Mouse (Mus musculus) c-Kit-positive CD71-positive TER-119-positive erythroid progenitor cells, embryonic 14.5 days (primary cell): ENCODE measurements around the gene Cd302.

Source experiments
- DNase-seq: peaks from one replicate; pipeline ENCODE4 v3.0.0-alpha.2; 2013; ENCODE audit warnings: low spot score

Cd302 gene

GRCm38 (mm10) chr2:60284467-60284821, at the start of gene Cd302:
TSS of gene Cd302 (minus strand) at chr2:60284488.
- DNase-seq: no peak

GRCm38 (mm10) chr2:60328641-60329040, 44.4 kb upstream of the Cd302 start:
- no peak for DNase-seq

GRCm38 (mm10) chr2:60327581-60327980, 43.3 kb upstream of the Cd302 start:
- no peak for DNase-seq

GRCm38 (mm10) chr2:60326948-60327347, 42.7 kb upstream of the Cd302 start:
- DNase-seq: no peak

- DNase-seq: peak; percentile 10
These were observed 39.1 kb upstream of the Cd302 start for GRCm38 (mm10) chr2:60323411-60323810.

- DNase-seq: no peak
These were observed 37.9 kb upstream of the Cd302 start for GRCm38 (mm10) chr2:60322031-60322726.

DNA sequence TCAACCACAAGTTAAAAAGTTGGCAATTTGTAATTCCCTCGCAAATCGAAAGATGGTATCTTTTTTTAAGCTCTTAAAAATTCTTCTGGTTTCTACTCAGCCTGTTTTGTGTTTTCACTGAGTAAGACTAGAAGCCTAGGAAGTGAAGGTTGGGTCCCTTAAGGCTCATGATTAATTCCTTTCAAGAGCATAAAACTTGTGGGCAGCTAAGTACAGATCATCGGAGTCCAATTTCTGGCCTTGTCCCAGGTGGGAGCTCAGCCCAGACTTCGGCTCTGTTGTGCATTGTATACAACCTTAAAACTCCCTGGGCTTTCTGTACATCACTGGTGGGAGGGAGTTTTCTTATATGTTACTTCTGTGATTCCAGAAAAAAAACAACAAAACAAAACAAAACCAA, 19.5 kb upstream of the Cd302 start:
- DNase-seq: no peak

DNA sequence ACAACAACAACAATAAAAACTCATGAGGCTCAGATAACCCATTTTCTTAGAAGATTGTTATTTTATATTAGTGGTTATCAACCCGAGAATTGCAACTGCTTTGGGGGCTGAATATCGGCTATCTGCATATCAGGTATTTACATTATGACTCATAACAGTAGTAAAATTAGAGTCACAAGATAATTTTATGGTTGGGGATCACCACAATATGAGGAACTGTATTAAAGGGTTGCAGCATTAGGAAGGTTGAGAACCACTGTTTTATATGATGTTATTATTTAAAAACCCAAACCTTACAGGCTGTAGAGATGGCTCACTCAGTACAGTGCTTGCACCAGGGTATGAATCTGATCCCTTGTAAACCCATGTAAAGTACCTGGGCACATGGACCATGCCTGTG, 15.0 kb upstream of the Cd302 start:
- no peak for DNase-seq

DNA sequence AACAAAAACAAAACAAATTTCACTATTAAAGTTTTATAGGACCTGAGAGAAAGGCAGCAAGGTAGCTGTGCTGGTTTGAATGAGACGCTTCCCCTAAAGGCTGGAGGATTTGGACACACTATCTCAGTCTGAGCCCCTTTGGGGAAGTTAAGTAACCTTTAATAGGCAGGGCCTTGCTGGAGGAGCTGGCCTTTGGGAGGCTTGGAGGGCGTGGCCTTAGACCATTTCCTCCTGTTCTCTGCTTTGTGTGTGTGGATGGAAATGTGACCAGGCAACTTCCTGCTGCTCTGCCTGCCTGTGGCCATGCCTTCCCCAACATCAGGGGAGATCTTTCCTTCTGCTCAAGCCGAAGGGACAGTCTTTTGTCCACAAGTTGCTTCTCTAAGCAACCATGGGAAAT, 14.0 kb upstream of the Cd302 start:
- no peak for DNase-seq

GRCm38 (mm10) chr2:60291381-60291780, 7.1 kb upstream of the Cd302 start:
- no peak for DNase-seq

- no peak for DNase-seq
These were observed 5.2 kb upstream of the Cd302 start for GRCm38 (mm10) chr2:60289451-60289850.

- DNase-seq: no peak
These were observed 4.3 kb upstream of the Cd302 start for GRCm38 (mm10) chr2:60288606-60289005.

DNA sequence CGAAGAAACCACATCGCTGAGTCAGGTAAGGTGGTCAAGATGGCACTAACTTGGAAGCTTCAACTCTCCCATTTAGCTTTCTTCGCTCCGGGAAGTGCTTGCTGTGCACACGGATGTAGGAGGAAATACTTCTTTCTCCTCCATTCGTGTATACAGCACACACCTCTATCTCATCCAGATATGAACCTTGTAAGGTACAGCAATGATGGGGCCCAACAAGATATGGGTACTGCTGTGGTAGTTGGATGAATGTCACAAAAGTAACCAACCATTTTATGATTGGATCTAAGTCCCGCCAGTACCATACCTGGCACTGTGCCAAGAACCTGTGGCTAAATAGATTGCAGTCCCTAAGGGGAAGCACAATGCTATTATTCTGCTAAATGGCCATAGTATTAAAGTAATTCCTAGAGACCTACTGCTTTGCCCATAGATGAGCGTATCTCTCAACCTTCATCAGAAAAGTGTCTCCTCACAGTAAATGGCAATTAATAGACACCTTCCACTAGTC, 874 bp upstream of the Cd302 start:
- DNase-seq: no peak

DNA sequence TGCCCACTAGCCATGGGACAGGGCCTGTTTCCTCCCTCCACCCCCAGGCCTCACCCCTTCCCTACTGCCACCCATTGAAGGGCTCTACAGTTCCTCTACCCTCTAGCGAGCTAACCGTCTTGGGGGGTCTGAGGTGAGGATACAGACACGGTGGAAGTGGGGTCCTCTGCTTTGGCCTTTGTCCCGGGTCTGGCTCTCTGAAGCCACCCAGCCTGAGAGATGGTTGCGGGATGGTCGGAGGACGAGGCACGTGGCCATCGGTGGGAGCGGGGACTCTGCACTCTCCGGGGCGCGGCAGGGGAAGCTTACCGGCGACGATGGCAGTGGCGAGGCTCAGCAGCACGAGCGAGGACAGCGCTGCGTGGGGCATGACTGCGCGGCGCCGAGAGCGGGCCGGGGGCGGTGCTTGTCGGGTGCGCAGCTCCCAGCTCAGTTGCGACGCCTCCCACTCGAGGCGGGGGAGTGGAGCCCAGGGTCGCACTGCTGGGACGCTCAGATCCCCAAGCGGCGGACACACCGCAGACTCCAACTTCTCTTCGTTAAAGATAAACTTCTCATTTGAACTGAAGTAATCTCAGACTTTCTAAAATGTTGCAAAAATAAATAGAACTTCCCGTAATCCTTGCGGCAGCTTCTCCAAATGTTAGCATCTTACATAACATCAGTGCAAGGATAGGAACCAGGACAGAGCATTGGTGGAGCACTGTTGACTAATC, 379 bp downstream of the Cd302 start:
- no peak for DNase-seq

DNA sequence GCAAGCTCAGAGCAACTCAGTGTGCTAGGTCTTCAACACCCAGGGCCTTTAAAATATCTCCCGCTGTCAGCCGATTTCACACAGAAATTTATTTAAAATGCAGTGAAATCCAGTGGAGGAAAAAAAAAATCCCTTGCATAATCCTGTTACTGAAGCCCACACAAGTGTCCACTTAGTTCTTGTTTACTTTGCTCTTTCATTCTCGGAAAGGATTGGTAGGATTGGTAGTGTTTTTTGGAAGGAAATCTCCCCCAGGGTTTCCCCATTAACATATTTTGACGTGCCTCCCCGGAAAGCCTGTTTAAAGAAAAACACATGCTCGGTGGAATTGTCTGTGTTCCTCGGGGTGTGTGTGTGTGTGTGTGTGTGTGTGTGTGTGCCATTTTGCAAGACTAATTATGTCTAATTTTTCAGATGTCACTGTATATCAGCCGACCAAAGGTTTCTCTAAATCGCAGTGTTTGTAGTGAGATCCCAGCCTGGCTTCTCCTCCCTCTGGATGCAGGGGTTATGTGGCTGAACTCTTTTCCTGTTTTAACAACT, 1.0 kb downstream of the Cd302 start:
- DNase-seq: no peak

DNA sequence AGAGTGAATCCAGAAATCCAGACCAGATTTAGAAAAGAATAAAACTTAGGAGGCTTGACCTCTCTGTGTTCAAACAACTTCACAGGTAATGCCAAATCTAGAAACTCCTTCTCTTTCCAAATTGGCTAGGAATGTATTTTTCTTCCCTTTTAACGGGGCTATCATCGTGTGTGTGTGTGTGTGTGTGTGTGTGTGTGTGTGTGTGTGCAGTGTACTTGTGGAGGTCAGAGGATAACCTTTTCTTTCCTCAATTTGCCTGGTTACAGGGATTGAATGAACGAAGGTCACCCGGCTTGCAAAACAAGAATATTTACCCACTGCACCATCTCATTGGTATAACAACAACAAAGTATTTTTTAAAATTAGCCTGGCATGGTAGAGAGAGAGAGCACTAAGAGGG, 1.7 kb downstream of the Cd302 start:
- no peak for DNase-seq

DNA sequence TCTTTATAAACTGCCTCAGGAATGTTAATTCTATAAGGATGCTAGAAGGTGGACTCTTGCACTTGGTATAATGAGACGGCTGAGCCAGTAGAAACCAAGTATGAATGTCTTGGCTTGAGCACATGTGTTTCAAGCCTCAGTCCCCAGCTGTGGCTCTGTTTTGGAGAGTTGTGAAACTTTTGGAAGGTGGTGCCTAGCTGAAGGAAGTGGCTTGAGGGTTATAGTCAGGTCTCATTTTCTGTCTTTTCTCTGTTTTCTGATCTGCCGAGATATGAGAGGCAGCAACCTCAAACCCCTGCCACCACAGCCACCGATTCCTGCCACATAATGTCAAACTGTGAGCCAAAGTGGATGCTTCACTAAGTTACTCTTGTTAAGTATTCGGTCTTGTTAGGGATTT, 5.7 kb downstream of the Cd302 start:
- no peak for DNase-seq

- no peak for DNase-seq
These were observed 14.3 kb downstream of the Cd302 start for GRCm38 (mm10) chr2:60269856-60270479.

GRCm38 (mm10) chr2:60267567-60267966, 16.7 kb downstream of the Cd302 start:
- DNase-seq: no peak

- DNase-seq: no peak
These were observed 23.5 kb downstream of the Cd302 start for GRCm38 (mm10) chr2:60260621-60261350.

GRCm38 (mm10) chr2:60259186-60259585, 25.1 kb downstream of the Cd302 start:
- no peak for DNase-seq

GRCm38 (mm10) chr2:60256751-60257150, 27.5 kb downstream of the Cd302 start:
- no peak for DNase-seq
